Mouse (Mus musculus) heart, postnatal 0 days (tissue): ENCODE results near the gene Slc44a4.

ENCODE experiments used
- CTCF ChIP-seq: IDR thresholded peaks from 2 replicates; pipeline ENCODE4 v1.5.1; 2016; ENCODE audit warnings: antibody characterized with exemption, control low read depth, low read depth
- EP300 ChIP-seq: IDR thresholded peaks from 2 replicates; pipeline ENCODE4 v1.6.1; 2016; ENCODE audit warnings: antibody characterized with exemption, low read depth

GRCm38 (mm10) chr17:34934830-34935229 lies 20.6 kb downstream of the Slc44a4 start:
- TF ChIP-seq CTCF (no peak), EP300 (no peak)
